Mouse (Mus musculus): Measurements from ENCODE around the gene Bach2. TPM values are rescaled to one million over a fixed set of nuclear protein-coding genes. Genes with fewer than 3 reads are reported as not detected.

Gene Bach2
- total RNA-seq, 2 experiments from 2014 or later = 4.7 to 6.4 TPM

DNA sequence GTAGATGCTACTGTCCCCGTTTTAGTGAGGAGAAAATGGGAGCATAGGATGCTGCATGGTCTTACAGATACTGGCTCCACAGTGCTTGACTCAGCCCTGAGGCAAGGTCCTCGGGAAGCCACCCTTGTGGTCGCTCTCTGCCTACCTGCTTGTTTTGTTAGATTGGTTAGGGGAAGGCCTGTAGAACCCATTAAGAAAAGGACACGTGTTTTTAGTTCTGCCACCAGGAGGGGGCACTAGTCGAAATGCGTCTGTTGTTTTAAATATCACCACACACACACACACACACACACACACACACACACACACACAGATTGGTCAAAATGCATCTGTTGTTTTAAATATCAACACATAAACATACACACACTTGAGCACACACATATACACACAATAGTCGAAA is 103.7 kb downstream of the Bach2 start:
- intact Hi-C loops (cut with DNase I; ENCODE audit: low total_unique reads) = no loop called here
- DNase-seq = no peak

DNA sequence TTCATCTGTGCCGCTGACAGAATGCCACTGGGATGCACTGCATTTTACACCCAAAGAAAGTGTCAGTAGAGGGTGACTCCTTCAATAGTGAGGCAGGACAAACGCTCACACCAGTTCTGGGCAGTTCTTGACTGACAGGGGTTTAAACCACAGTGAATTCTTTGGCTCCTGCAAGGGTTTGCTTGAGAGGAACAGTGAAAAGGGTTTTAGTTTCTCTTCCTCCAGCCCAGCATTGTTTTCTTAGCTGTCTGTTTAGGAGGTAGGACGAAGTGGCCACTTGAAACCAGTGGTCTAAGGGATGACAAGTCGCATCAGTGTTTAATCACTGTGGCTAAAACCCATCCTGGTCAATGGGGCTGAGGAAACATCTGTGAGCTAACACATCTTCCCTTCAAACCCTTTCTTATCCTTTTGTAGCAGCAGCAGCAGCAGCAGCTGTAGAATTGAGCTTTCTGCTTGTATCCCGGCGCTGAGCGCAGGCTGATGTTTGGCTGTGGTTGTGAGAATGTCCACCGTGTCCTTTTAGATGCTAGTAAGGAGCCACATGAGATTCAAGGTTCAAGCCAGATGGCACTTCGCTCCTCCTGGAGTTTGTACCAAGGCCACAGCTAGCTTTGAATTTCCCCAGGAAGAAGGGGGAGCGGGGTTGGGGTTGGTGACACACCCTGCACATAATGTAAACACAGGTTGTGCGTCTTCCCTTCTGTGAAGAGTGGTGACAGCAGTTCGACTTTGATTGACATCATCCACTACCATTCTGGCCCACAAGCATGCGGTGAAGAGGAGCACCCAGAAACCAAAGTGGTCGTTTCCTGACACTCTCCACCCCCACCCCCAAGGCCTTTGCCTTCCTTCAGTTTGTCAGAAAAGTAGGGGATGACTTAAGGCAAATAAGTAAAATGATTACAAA is 104.9 kb downstream of the Bach2 start:
- intact Hi-C loops (cut with DNase I; ENCODE audit: low total_unique reads) = no loop called here

DNA sequence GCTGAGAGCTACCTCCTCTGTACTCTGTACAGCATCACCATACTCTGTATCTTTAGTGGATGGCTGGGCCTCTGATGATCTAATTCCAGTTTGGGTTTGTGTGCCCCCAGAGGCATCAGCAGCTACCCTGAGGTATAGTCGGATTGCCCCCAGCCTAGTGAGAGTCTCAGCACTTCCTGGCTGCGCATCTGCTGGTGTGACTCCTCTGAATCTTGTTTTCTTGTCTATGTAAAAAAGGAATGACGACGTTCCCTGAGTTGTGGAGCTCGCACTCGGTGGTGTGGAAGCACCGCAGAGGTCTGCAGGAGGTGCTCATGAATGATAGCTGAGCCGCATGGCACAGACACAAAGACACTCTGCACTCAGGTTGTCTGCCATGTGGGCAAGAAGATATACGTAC is 105.7 kb downstream of the Bach2 start:
- intact Hi-C loops (cut with DNase I; ENCODE audit: low total_unique reads) = no loop called here
- no peak for DNase-seq

More for the DNA sequence above, 104.9 kb downstream of the Bach2 start:
- no peak for DNase-seq

- DNase-seq = no peak
- intact Hi-C loops (cut with DNase I; ENCODE audit: low total_unique reads) = no loop called here
Observed at GRCm38 (mm10) chr4:32347202-32347601, 108.6 kb downstream of the Bach2 start.

GRCm38 (mm10) chr4:32347711-32348110 is 109.1 kb downstream of the Bach2 start:
- intact Hi-C loops (cut with DNase I; ENCODE audit: low total_unique reads) = no loop called here
- DNase-seq = no peak

- intact Hi-C loops (cut with DNase I; ENCODE audit: low total_unique reads) = no loop called here
Observed at GRCm38 (mm10) chr4:32349361-32349760, 110.8 kb downstream of the Bach2 start.

GRCm38 (mm10) chr4:32351236-32351635 is 112.6 kb downstream of the Bach2 start:
- DNase-seq = no peak
- intact Hi-C loops (cut with DNase I; ENCODE audit: low total_unique reads) = no loop called here

More at GRCm38 (mm10) chr4:32349361-32349760, 110.8 kb downstream of the Bach2 start:
- DNase-seq = no peak

GRCm38 (mm10) chr4:32351661-32352246 is 113.2 kb downstream of the Bach2 start:
- no peak for DNase-seq
- intact Hi-C loops (cut with DNase I; ENCODE audit: low total_unique reads) = no loop called here

DNA sequence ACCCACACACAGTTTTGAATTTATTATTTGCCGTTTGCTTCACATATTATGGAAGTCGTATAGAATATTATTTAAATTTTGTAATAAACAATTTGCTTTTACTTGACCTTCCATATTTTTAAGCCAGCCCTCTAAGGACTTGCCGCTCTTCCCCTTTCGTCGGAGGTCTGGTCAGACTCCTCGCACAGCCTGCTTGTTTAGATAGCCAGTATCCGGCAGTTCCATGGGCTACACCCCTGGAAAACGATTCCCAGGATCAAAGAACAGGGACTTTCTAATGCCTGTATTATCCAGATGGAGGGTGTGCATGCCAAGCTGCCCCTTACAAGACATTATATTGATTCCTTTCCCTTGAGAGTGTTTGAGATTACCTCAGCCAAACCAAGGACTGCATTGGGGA is 113.8 kb downstream of the Bach2 start:
- intact Hi-C loops (cut with DNase I; ENCODE audit: low total_unique reads) = no loop called here
- no peak for DNase-seq

DNA sequence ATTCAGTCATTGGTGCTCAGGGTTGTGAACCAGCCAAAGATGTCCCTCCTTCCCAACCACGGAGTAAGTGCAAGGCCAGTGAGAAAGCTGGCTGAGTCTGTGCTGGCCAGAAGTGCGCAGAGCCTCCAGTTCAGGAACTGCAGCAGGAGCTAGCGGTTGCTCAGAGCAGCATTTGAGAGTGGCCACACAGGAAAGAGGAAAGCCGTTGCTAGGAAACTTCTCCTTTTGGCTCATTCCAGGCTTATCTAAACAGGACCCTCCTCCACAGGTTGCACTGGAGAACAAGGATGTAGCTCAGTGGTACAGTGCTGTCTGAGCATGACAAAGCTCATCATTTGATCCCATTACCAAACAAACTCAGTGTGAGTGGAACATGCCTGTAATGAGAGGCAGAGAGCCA is 114.2 kb downstream of the Bach2 start:
- intact Hi-C loops (cut with DNase I; ENCODE audit: low total_unique reads) = no loop called here
- DNase-seq = no peak

DNA sequence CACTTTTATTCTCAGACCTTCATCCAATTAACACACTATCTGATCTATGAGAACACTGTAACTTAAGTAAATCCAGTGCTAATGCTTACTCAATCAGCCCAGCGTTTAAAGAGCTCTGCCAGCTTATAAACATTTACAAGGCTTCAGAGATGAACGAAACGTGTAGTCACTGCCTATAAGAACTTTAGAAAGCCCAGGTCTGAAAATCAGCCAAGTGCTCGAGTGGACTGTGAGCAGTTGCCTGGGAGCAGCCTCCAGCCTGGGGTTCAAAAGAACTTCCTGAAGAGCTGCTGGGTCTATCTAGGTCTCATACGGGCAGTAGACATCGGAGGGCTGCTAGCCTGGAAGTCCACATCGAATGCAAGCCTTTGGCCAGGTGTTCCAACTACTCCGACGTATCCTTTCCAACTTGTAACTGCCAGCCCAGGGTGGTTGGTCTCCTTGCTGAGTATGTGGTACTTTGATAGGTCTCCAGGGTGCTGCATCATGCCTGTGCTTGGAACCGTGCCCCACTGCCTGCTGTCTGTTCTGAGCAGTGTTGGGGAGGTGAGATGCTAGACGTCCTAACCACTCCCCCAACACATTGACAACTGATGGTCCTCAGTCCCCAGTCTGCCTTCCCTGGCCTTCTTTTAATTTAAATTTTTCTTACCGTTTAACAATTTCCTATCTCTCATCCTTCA is 117.5 kb downstream of the Bach2 start:
- intact Hi-C loops (cut with DNase I; ENCODE audit: low total_unique reads) = no loop called here
- DNase-seq = no peak

DNA sequence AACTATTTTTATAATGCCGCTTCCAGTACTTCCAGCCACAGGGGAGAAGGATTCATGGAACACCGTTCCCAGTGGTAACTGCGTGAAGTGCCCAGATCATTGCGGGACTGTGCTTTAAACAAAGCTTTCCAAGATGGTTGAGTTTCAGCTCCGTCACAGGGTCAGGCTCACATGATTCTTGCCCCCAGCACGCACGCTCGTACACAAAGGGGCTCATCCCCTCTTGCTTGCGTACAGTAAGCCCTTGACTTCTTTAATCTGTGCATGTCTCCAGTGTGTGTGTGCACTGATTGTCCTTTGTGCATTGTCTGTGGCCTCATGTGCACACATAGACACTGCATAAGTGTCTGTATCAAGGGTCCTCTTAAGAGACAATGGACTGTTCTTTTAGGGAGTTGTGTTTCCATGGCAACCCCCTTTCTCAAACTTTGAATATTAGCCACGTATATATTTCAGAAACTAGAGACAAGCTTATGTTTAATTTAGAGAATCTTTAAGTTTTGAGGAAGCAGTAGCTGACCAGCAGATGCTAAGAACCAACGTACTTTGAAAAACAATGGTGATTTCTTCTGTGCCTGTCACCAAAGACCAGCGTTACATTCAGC is 119.5 kb downstream of the Bach2 start:
- intact Hi-C loops (cut with DNase I; ENCODE audit: low total_unique reads) = no loop called here
- no peak for DNase-seq

DNA sequence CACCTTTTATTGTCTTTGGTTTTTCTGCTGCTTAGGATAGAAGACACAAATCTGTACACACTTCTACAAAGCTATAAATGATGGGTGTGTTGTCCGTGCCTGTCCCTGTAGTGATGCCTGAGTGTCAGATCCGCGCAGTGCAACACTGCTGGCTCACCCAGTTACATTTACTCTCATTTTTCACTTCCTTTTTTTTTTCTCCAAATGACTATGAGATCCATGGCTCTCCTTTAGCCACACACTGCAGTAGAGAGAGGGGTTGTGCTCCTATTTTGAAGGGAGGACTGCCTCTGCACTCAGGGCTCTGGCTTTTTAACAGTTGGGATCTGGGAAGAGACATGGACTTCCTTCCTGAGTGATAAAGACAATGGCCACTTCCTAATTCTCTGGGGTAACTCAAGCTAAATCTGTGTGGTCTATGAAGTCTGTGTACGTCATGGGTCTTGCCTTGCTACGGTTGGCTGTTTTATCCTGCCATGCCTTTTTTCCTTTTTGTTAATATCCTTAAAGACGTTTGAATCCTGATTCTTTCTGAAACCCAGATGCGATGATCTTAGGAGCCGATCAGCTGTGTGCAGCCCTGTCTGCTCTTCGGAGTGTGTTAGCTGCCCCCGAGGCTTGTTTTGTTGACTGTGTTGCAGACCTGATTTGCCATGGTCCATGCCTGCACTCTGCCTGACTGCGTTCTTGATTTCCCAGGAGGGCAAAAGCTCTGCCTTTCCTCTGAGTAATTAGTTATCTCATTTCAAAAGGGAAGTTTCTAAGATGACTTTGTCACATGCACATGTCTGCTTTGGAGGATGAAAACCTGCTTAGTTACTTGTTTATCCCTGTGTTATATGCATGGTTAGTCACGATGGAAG is 120.2 kb downstream of the Bach2 start:
- intact Hi-C loops (cut with DNase I; ENCODE audit: low total_unique reads) = no loop called here
- DNase-seq = no peak

GRCm38 (mm10) chr4:32359634-32360033 is 121.0 kb downstream of the Bach2 start:
- DNase-seq = no peak
- intact Hi-C loops (cut with DNase I; ENCODE audit: low total_unique reads) = no loop called here

- intact Hi-C loops (cut with DNase I; ENCODE audit: low total_unique reads) = no loop called here
- no peak for DNase-seq
Observed at GRCm38 (mm10) chr4:32360496-32360895, 121.9 kb downstream of the Bach2 start.

DNA sequence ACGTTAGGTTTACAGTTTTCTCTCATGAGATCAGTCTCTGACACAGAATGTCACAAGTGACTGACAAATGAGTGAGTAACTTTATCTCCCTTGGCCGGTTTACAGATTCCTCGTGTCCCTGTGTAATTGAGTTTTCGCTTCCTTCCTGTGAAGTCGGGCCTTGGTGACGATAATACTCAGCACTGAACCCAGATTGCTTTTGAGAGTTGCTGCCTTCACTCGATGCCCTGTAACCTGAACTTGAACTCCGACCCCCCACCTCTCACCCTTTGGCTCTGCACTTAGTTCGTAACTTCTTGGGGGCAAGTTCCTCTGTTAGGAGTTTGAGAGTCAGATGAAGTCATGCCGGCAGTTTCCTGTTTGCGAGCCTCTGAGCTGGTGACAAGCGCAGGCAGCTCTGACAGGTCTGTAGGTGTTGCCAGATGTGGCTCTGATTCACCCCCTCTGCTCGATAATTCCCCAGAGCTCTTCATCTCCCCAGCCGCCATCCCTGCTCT is 124.9 kb downstream of the Bach2 start:
- intact Hi-C loops (cut with DNase I; ENCODE audit: low total_unique reads) = no loop called here
- DNase-seq = no peak

DNA sequence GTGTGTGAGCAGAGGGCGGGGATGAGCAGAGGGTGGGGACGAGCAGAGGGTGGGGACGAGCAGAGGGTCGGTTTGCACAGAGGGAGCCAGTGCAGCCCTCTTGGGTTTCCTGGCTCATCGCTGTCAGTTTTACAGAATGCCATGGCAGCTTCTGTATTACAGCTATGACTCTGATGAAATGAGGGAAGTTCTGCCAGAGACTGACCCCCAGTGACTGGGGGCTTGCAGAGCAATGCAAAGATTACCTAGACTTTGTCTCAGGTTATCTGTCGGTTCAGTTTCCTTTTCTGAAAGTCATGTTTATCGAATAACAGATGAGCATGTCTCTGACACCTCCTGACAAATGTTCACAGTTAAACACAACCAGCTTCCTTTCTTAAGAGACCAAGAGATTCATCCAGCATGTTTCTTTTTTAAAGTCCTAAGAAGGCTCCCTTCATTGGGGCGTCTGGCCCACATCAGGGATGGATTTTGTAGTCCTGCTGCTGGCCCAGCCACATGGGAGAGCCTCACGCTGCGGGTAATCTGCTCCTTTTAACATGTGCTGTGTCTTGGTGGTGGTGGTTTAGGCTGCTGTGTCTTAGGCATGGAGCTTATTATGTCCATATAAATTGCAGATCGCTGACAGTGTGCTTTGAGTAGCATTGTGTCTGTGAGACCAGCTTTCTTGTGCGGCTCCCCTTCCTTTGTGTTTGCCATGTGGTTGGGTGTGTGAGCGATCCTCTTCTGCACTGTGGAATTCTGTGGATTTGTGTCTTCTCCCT is 126.7 kb downstream of the Bach2 start:
- no peak for DNase-seq
- intact Hi-C loops (cut with DNase I; ENCODE audit: low total_unique reads) = no loop called here

DNA sequence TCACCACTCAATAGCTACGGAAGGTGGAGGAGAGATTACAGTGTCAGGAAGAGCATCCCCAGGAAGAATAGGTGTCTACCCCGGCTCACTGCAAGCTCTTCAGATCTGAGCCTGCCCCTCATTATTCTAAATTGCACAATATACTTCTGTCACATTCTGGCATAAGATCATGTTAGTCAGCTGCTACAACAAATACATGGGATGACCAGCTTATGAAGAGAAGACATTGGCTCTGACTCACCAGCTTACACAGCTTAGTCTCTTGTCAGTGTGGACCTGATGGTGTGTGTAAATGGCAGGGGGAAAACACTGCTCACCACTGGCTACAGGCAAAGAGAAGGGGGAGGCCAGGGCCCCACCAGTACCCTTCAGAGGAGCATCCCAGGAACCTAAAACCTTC is 127.6 kb downstream of the Bach2 start:
- intact Hi-C loops (cut with DNase I; ENCODE audit: low total_unique reads) = no loop called here
- DNase-seq = no peak
